Mouse (Mus musculus): ENCODE measurements around the gene P4ha2. TPM values are rescaled to one million over a fixed set of nuclear protein-coding genes. Genes with fewer than 3 reads are reported as not detected.
"Not testable (repeated sequence)": the region's sequence is repeated elsewhere in the genome, so short reads cannot be mapped to it uniquely, and the experiment has no call there.

P4ha2 gene
- polyA plus RNA-seq, 1 experiment from 2014 or later = 26.0 TPM

DNA sequence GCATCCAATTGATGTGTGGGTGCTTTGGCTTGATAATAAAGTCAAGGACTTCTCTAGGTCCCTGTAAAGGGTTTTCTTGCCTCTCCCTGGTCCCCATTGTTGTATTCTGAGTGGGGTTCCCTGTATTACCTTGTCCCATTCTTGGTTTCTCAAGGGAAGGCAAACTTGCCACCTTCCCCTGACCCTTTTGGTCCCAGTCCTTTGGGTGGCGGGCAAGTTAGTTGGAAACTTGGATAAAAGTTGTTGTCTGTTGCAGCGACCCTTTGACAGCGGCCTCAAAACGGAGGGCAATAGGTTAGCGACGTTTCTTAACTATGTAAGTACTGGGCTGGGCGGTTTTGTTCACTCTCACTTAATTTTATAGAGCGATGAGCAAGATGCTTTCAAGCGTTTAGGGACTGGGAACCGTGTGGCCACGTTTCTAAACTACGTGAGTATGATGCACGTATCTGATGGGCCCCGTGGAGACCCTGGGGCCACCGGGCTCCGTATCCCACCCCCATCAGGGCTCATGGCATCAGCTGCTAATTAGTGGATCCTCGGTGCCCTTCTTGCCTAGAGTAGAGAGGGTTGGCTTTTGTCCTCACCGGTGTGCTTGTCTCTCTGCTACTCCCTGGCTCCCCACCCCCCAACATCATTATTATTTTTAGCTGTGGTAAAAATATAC lies 26.2 kb downstream of the P4ha2 start:
- Histone ChIP-seq H3K9ac (no peak overlapping the region), H3K9me3 (ENCODE audit: low read depth, low read length) (no peaks in the 10 kb centered on the region), H3K4me1 (ENCODE audit: insufficient read depth) (0 out of 2 replicates have a peak, but pooled peaks cover 5% of the 10 kb centered on the region), H3K4me3 (ENCODE audit: low read depth, low read length) (no peak overlapping the region), H3K4me2 (no peak overlapping the region), H3K36me3 (ENCODE audit: insufficient read depth) (0 out of 2 replicates have a peak, but pooled peaks cover 3% of the 10 kb centered on the region), H3K27ac (ENCODE audit: low read depth) (no peak overlapping the region), H3K27me3 (ENCODE audit: insufficient read depth, low read length) (no peaks in the 10 kb centered on the region)
- TF ChIP-seq CTCF (IDR thresholded peaks at IDR 0.05; ENCODE audit: low read depth) = no peak
- WGBS = 72% methylated on average over 18 of the region's 18 CpGs
- DNase-seq (no peak), ATAC-seq (ENCODE audit: insufficient read depth) (no peak)

DNA sequence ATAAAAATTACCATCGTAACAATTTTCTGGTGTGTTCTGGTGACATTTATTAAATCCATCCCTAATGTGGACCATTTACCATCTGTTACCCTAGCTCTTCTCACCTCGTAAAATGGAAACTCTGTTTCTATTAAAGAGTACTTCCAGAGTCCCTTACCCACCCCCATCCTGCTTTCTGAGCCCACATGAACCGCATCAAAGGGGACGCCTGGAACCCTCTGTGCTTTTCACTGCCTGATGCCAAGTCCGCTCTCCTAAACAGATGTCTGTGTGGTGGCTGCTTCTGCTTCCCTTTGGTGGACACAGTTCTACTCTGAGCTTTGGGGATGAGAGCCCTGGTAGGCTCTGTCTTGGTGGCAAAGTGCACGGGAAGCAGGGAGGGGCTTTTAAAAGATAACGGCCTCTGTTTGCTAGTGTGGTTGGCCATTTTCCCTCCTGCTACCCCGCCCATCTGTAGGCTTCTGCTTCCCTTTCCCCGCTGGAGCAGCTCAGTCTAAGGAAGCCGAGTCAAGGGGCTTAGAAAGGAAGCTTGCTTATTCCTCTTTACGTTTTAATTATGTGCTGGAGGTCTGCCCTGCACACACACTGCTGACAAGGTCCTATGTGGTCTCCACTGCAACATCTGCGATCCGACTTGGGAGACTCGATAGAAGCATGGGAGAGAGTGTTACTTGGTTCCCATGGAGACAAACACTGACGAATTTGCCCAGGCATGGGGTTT lies 26.9 kb downstream of the P4ha2 start:
- no peaks in the 10 kb centered on the region for H3K9me3 ChIP-seq (ENCODE audit: low read depth, low read length)
- DNase-seq (peak; percentile 60), ATAC-seq (ENCODE audit: insufficient read depth) (peak; percentile 62)
- H3K36me3 ChIP-seq (ENCODE audit: insufficient read depth) = 0 out of 2 replicates have a peak, but pooled peaks cover 3% of the 10 kb centered on the region
- no peaks in the 10 kb centered on the region for H3K27me3 ChIP-seq (ENCODE audit: insufficient read depth, low read length)
- peak overlapping the region; percentile 8 for H3K4me2 ChIP-seq
- WGBS = 25% methylated on average over 15 of the region's 15 CpGs
- H3K4me3 ChIP-seq (ENCODE audit: low read depth, low read length) = no peak overlapping the region
- 0 out of 2 replicates have a peak, but pooled peaks cover 5% of the 10 kb centered on the region for H3K4me1 ChIP-seq (ENCODE audit: insufficient read depth)
- TF ChIP-seq CTCF (IDR thresholded peaks at IDR 0.05; ENCODE audit: low read depth) = no peak
- peak overlapping the region; percentile 40; the same call in 1 of the 2 replicates for H3K27ac ChIP-seq (ENCODE audit: low read depth)
- H3K9ac ChIP-seq = no peak overlapping the region

DNA sequence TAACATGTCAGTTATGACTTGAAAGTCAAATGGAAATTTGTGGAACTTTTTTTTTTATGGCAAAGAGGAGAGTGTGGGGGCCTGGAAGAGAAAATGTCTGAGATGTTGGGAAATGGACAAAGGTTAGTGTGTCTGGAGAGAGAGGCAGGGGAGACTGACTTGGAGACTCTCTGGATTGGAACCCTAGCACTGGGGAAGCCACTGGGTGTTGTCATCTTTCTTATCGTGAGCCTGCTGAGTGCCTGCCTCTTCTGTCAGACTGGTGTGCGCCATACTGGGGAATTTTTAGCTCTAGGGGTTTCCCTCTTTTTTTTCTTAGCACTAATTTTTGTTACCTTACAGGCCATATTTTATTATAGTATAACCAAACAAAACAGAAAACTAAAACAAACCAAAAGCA lies 27.5 kb downstream of the P4ha2 start:
- 0 out of 2 replicates have a peak, but pooled peaks cover 3% of the 10 kb centered on the region for H3K36me3 ChIP-seq (ENCODE audit: insufficient read depth)

DNA sequence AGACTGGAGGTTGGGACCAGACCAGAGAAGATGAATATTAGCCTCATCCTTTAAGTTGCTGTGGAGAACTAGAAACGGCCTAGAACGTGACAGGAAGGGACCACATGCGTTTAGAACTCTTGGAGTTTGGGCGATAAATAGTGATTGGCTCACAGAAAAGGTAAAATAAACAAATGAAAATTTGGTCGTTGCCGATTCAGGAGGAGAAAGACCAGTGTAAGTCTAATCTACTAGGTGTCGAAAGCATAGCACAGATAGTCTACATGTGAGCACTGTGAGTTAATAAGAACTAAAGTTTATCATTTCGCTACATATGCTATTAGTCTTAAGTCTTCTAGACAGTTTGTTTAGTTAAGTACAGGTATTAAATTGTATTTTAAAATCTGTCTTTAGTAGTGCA lies 30.1 kb downstream of the P4ha2 start:
- Histone ChIP-seq H3K4me3 (ENCODE audit: low read depth, low read length) (no peak overlapping the region), H3K9ac (no peak overlapping the region), H3K27ac (ENCODE audit: low read depth) (no peak overlapping the region), H3K4me2 (no peak overlapping the region), H3K4me1 (ENCODE audit: insufficient read depth) (no peaks in the 10 kb centered on the region), H3K36me3 (ENCODE audit: insufficient read depth) (0 out of 2 replicates have a peak, but pooled peaks cover 3% of the 10 kb centered on the region), H3K9me3 (ENCODE audit: low read depth, low read length) (no peaks in the 10 kb centered on the region), H3K27me3 (ENCODE audit: insufficient read depth, low read length) (no peaks in the 10 kb centered on the region)
- no peak for TF ChIP-seq CTCF (IDR thresholded peaks at IDR 0.05; ENCODE audit: low read depth)
- no peak for ATAC-seq (ENCODE audit: insufficient read depth)
- 67% methylated on average over 8 of the region's 8 CpGs for WGBS
- no peak for DNase-seq

More for the DNA sequence above, 27.5 kb downstream of the P4ha2 start:
- H3K27ac ChIP-seq (ENCODE audit: low read depth) = peak overlapping the region; percentile 36; the same call in 1 of the 2 replicates
- H3K4me3 ChIP-seq (ENCODE audit: low read depth, low read length) = no peak overlapping the region
- no peak for TF ChIP-seq CTCF (IDR thresholded peaks at IDR 0.05; ENCODE audit: low read depth)
- ATAC-seq (ENCODE audit: insufficient read depth) (no peak), DNase-seq (no peak)
- H3K4me1 ChIP-seq (ENCODE audit: insufficient read depth) = 0 out of 2 replicates have a peak, but pooled peaks cover 5% of the 10 kb centered on the region
- no peak overlapping the region for H3K9ac ChIP-seq
- no peaks in the 10 kb centered on the region for H3K9me3 ChIP-seq (ENCODE audit: low read depth, low read length)
- 54% methylated on average over 2 of the region's 2 CpGs for WGBS
- peak overlapping the region; percentile 8; the same call in 1 of the 2 replicates for H3K4me2 ChIP-seq
- no peaks in the 10 kb centered on the region for H3K27me3 ChIP-seq (ENCODE audit: insufficient read depth, low read length)

DNA sequence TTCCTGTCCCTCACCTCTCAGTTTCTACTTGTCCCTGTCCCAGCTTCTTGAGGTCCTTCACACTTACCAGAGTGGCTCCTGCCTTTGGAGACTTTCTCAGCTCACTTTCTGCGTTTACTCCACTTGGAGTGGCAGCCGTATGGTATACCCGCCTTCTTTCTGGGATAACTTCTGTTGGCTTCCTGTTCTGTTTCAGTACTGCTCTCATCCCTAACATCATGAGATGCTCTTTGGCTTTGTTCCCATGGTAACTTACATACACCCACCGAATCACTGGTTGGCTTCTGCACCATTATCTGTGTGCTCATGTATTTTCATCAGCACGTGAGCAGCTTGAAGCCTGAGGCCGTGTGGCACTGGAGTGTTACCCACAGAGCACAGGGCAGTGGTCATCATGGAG lies 30.8 kb downstream of the P4ha2 start:
- Histone ChIP-seq H3K4me3 (ENCODE audit: low read depth, low read length) (no peak overlapping the region), H3K36me3 (ENCODE audit: insufficient read depth) (0 out of 2 replicates have a peak, but pooled peaks cover 3% of the 10 kb centered on the region), H3K9me3 (ENCODE audit: low read depth, low read length) (no peaks in the 10 kb centered on the region), H3K27me3 (ENCODE audit: insufficient read depth, low read length) (no peaks in the 10 kb centered on the region), H3K4me2 (no peak overlapping the region), H3K27ac (ENCODE audit: low read depth) (no peak overlapping the region), H3K9ac (no peak overlapping the region), H3K4me1 (ENCODE audit: insufficient read depth) (no peaks in the 10 kb centered on the region)
- ATAC-seq (ENCODE audit: insufficient read depth) (no peak), DNase-seq (no peak)
- 76% methylated on average over 6 of the region's 6 CpGs for WGBS
- no peak for TF ChIP-seq CTCF (IDR thresholded peaks at IDR 0.05; ENCODE audit: low read depth)

DNA sequence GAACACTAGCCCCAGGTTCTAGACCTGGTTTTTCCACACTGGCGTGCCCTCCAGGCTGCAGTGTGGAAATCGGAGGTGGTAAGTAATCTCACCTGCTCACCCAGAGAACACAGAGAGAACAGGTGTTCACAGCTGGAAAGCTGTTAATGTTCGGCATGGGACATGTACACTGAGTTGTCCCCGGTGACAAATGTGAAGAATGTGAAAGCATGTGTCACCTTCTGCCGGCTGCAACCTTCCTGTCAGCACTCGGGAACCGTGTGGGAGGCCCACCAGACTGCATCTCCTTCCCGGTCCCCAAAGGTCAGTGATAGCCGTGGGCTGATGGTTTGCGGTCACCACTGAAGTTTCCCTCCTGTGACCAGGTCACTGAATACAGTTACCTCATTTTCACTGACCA lies 32.4 kb downstream of the P4ha2 start:
- Histone ChIP-seq H3K4me2 (no peak overlapping the region), H3K27ac (ENCODE audit: low read depth) (no peak overlapping the region)
- WGBS = 41% methylated on average over 10 of the region's 10 CpGs

DNA sequence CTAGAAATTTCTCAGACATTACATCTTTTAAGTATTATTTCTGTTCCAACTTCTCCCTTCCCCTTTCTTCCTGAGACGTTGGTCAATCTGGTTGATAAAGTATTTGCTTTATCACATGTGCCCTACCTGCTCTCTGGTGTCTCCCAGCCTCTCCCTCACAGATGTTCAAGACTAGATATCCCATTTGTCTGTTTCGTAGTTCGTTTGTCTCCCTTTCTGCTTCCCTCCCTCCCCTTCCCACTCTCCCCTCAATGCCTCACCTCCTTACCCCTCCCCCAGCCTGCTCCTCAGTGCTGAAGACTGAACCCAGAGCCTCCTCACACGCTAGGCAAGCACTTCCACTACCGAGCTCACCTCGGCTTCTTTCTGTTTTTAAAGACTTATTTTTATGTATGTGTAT lies 35.0 kb downstream of the P4ha2 start:
- H3K4me1 ChIP-seq (ENCODE audit: insufficient read depth) = no peaks in the 10 kb centered on the region
- no peak overlapping the region for H3K4me2 ChIP-seq
- no peak overlapping the region for H3K9ac ChIP-seq
- no peaks in the 10 kb centered on the region for H3K27me3 ChIP-seq (ENCODE audit: insufficient read depth, low read length)
- WGBS = 71% methylated on average over 6 of the region's 6 CpGs
- DNase-seq = no peak
- no peak overlapping the region for H3K27ac ChIP-seq (ENCODE audit: low read depth)
- no peak for ATAC-seq (ENCODE audit: insufficient read depth)
- H3K9me3 ChIP-seq (ENCODE audit: low read depth, low read length) = no peaks in the 10 kb centered on the region
- no peak overlapping the region for H3K4me3 ChIP-seq (ENCODE audit: low read depth, low read length)
- TF ChIP-seq CTCF (IDR thresholded peaks at IDR 0.05; ENCODE audit: low read depth) = no peak
- H3K36me3 ChIP-seq (ENCODE audit: insufficient read depth) = no peaks in the 10 kb centered on the region

More for the DNA sequence above, 32.4 kb downstream of the P4ha2 start:
- ATAC-seq (ENCODE audit: insufficient read depth) = no peak
- Histone ChIP-seq H3K9me3 (ENCODE audit: low read depth, low read length) (no peaks in the 10 kb centered on the region), H3K36me3 (ENCODE audit: insufficient read depth) (0 out of 2 replicates have a peak, but pooled peaks cover 3% of the 10 kb centered on the region), H3K27me3 (ENCODE audit: insufficient read depth, low read length) (no peaks in the 10 kb centered on the region), H3K9ac (no peak overlapping the region), H3K4me1 (ENCODE audit: insufficient read depth) (no peaks in the 10 kb centered on the region), H3K4me3 (ENCODE audit: low read depth, low read length) (no peak overlapping the region)
- no peak for TF ChIP-seq CTCF (IDR thresholded peaks at IDR 0.05; ENCODE audit: low read depth)
- no peak for DNase-seq

DNA sequence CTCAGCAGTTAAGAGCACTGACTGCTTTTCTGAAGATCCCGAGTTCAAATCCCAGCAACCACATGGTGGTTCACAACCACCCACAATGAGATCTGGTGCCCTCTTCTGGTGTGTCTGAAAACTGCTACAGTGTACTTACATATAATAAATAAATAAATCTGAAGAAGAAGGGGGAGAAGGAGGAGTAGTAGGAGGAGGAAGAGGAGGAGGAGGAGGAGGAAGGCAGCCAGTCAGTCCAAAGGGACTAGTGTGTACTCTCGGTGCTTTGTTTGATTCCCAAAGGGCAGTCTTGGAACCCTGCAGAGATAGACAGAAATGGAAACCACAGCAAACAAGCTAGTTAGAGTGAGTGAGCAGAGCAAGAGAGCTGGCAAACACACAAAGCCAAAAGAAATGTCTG lies 40.3 kb downstream of the P4ha2 start:
- ATAC-seq (ENCODE audit: insufficient read depth) = not testable (repeated sequence)

More for the DNA sequence above, 40.3 kb downstream of the P4ha2 start:
- not testable (repeated sequence) for H3K4me2 ChIP-seq; H3K27ac ChIP-seq (ENCODE audit: low read depth); H3K27me3 ChIP-seq (ENCODE audit: insufficient read depth, low read length); H3K36me3 ChIP-seq (ENCODE audit: insufficient read depth); H3K4me3 ChIP-seq (ENCODE audit: low read depth, low read length); H3K9me3 ChIP-seq (ENCODE audit: low read depth, low read length); DNase-seq; H3K4me1 ChIP-seq (ENCODE audit: insufficient read depth); H3K9ac ChIP-seq
- 45% methylated on average over 2 of the region's 2 CpGs for WGBS

All from lung, embryonic 14.5 days (tissue).